Mouse (Mus musculus): ENCODE measurements at regions not wholly inside any gene's neighbourhood (a gene's known extent, or its start where the extent isn't known, plus 50 kb on each side); places are given as distances from the start of the nearest gene placed in this dataset.

DNA sequence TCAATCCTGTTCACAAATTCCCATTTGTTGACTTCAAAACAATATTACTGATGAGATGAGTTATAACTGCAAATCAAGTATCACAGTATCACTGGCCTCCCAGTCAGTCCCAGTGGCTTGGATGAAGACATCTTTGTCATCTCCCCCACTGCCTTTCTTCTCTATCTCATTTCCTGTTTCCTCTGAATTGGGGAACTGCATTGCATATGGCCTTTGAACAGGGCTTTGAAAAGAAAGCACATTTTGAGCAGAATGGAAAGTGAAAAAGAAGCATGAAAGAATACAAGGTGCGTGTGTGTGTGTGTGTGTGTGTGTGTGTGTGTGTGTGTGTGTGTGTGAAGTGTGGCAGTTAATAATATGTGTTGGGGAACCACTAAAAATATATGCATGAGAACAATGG lies 94.6 kb upstream of the Tank start:
- in situ Hi-C loops (cut with MboI; ENCODE audit: low pct_ligation_motif_present, low pct_unique_long_range_greater_than_20kb, low sequenced_read_pairs), result no loop called here
- no peak overlapping the region for H3K4me3 ChIP-seq (replicated peaks in 1 of 3; ENCODE audit: low read depth in 2 of 3, low read length in 2 of 3, poor library complexity in 1 of 3)

DNA sequence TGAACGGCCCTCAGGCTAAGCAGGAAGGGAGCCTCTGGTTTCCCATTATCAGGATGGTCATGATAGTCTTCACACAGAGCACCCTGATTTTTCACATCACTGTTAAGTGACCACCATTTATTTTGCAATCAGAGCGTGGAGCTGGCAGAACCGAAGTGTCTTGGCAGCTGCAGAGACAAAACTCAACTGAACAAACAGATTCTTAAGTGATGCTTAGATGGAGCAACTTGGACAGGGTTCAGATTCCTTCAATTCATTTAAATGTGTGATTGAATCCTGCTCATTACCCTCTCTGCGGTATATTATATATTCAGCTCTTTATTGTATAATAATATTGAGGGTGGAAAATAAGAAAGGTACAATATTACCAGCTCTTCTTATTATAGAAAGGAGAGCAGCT lies 101.7 kb upstream of the Tank start:
- Histone ChIP-seq H3K36me3 (replicated peaks in 1 of 2; ENCODE audit: control insufficient read depth in 1 of 2, insufficient read depth in 1 of 2, low read length in 1 of 2) (no peaks in the 10 kb centered on the region), H3K27ac (ENCODE audit: insufficient read depth, low read depth) (no peak overlapping the region), H3K4me1 (ENCODE audit: control insufficient read depth in 1 of 2, insufficient read depth in 2 of 2) (no peaks in the 10 kb centered on the region; a peak in 1 of 4 replicates), H3K79me2 (replicated peaks; ENCODE audit: control insufficient read depth, extremely low read depth, insufficient read depth, poor library complexity, severe bottlenecking) (no peaks in the 10 kb centered on the region), H3K27me3 (replicated peaks) (no peaks in the 10 kb centered on the region), H3K9ac (ENCODE audit: insufficient read depth, low read depth) (no peak overlapping the region), H3K4me3 (replicated peaks in 1 of 3; ENCODE audit: low read depth in 2 of 3, low read length in 2 of 3, poor library complexity in 1 of 3) (no peak overlapping the region), H3K9me3 (replicated peaks; ENCODE audit: low read length) (no peaks in the 10 kb centered on the region), H3K4me2 (ENCODE audit: insufficient read depth, low read depth, poor library complexity, severe bottlenecking) (no peak overlapping the region)
- DNase-seq (ENCODE audit: extremely low read depth), result no peak
- TF ChIP-seq ZNF384 (IDR thresholded peaks at IDR 0.05; ENCODE audit: low read depth, low read length) (no peak), JUN (IDR thresholded peaks at IDR 0.05; ENCODE audit: insufficient read depth, low read depth, low read length) (no peak), MYC (IDR thresholded peaks at IDR 0.05; ENCODE audit: low read depth, low read length) (no peak), EP300 (IDR thresholded peaks at IDR 0.05; ENCODE audit: low read length) (no peak), SMC3 (IDR thresholded peaks at IDR 0.05; ENCODE audit: low read depth, low read length) (no peak), MEF2A (IDR thresholded peaks at IDR 0.05; ENCODE audit: borderline replicate concordance, low read depth, low read length) (no peak), E2F4 (IDR thresholded peaks at IDR 0.05; ENCODE audit: insufficient replicate concordance, low read depth, low read length) (no peak), CHD2 (IDR thresholded peaks at IDR 0.05; ENCODE audit: low read length) (no peak), RAD21 (IDR thresholded peaks at IDR 0.05; ENCODE audit: low read depth, low read length) (no peak)
- in situ Hi-C loops (cut with MboI; ENCODE audit: low pct_ligation_motif_present, low pct_unique_long_range_greater_than_20kb, low sequenced_read_pairs) (no loop called here), dilution Hi-C loops (cut with MboI; ENCODE audit: extremely low pct_ligation_motif_present, extremely low pct_unique_long_range_greater_than_20kb, low sequenced_read_pairs) (no loop called here)

More for the DNA sequence above, 94.6 kb upstream of the Tank start:
- Histone ChIP-seq H3K27me3 (replicated peaks) (no peaks in the 10 kb centered on the region), H3K4me2 (ENCODE audit: insufficient read depth, low read depth, poor library complexity, severe bottlenecking) (no peak overlapping the region), H3K36me3 (replicated peaks in 1 of 2; ENCODE audit: control insufficient read depth in 1 of 2, insufficient read depth in 1 of 2, low read length in 1 of 2) (no peaks in the 10 kb centered on the region), H3K27ac (ENCODE audit: insufficient read depth, low read depth) (no peak overlapping the region), H3K9me3 (replicated peaks; ENCODE audit: low read length) (peaks cover 3% of the 10 kb centered on the region), H3K9ac (ENCODE audit: insufficient read depth, low read depth) (no peak overlapping the region), H3K4me1 (ENCODE audit: control insufficient read depth in 1 of 2, insufficient read depth in 2 of 2) (peaks cover 6 to 11% of the 10 kb centered on the region in 2 experiments; a peak in 3 of 4 replicates), H3K79me2 (replicated peaks; ENCODE audit: control insufficient read depth, extremely low read depth, insufficient read depth, poor library complexity, severe bottlenecking) (no peaks in the 10 kb centered on the region)
- dilution Hi-C loops (cut with MboI; ENCODE audit: extremely low pct_ligation_motif_present, extremely low pct_unique_long_range_greater_than_20kb, low sequenced_read_pairs), result no loop called here
- TF ChIP-seq ELF1 (IDR thresholded peaks at IDR 0.05; ENCODE audit: low read depth, low read length), result 0 out of 2 replicates have a peak, but pooled peaks have one; percentile 22
- TF ChIP-seq ETS1 (conservative IDR thresholded peaks at IDR 0.05; ENCODE audit: low read depth, low read length), result no peak; the same call in 1 of the 2 replicates
- no peak for TF ChIP-seq KAT2A (IDR thresholded peaks at IDR 0.05; ENCODE audit: insufficient replicate concordance, low read length)
- peak; percentile 80 for TF ChIP-seq EP300 (IDR thresholded peaks at IDR 0.05; ENCODE audit: low read length)
- 0 out of 2 replicates have a peak, but pooled peaks have one; percentile 52 for TF ChIP-seq MEF2A (IDR thresholded peaks at IDR 0.05; ENCODE audit: borderline replicate concordance, low read depth, low read length)
- TF ChIP-seq RAD21 (IDR thresholded peaks at IDR 0.05; ENCODE audit: low read depth, low read length), result no peak
- TF ChIP-seq IRF4 (IDR thresholded peaks at IDR 0.05; ENCODE audit: low read depth, low read length), result peak; percentile 66
- TF ChIP-seq CHD2 (IDR thresholded peaks at IDR 0.05; ENCODE audit: low read length), result 0 out of 2 replicates have a peak, but pooled peaks have one; percentile 57
- peak; percentile 67; the same call in 1 of the 2 replicates for TF ChIP-seq MYC (IDR thresholded peaks at IDR 0.05; ENCODE audit: low read depth, low read length)
- TF ChIP-seq BHLHE40 (IDR thresholded peaks at IDR 0.05; ENCODE audit: low read depth, low read length), result peak; percentile 26; the same call in 1 of the 2 replicates
- TF ChIP-seq HCFC1 (IDR thresholded peaks at IDR 0.05; ENCODE audit: low read depth, low read length), result no peak
- 0 out of 2 replicates have a peak, but pooled peaks have one; percentile 20 for TF ChIP-seq SIN3A (IDR thresholded peaks at IDR 0.05; ENCODE audit: low read length)
- TF ChIP-seq USF2 (conservative IDR thresholded peaks at IDR 0.05; ENCODE audit: low read depth, low read length), result no peak
- TF ChIP-seq GABPA (IDR thresholded peaks at IDR 0.05; ENCODE audit: insufficient replicate concordance, low read depth, low read length), result no peak
- TF ChIP-seq CHD1 (IDR thresholded peaks at IDR 0.05; ENCODE audit: low read depth, low read length), result no peak
- peak; percentile 38 for DNase-seq (ENCODE audit: extremely low read depth)
